In genomic region chr7:134771314-134771713, GRCm38 (mm10) we compare ENCODE assay signal across 25 mouse cellular contexts.
A peak's percentile ranks its signal among the peaks of the same experiment; 100 is the strongest.
DNase-seq lines count a peak whose midpoint lies in the region; ATAC-seq and TF ChIP-seq lines count a peak whose summit lies in the region.
"Had no signal": no experiment of that assay in that cellular context is flagged by ENCODE, and none has a peak within 500 bp of the region (broad histone marks: within the 10 kb centered on the region; RNA-seq: fewer than 3 reads in every experiment).

No protein-coding gene starts in this region.

- no peak for TF ChIP-seq POLR2A in ES-Bruce4 (IDR thresholded peaks at IDR 0.05; ENCODE audit: insufficient read depth, low read length)

- WGBS in liver, postnatal 0 days (ENCODE audit: insufficient replicate concordance), result 89% methylated on average over 9 of the region's 9 CpGs

- H3K9me3 ChIP-seq in ES-Bruce4 (replicated peaks; ENCODE audit: control insufficient read depth, insufficient read depth, low read length, poor library complexity, severe bottlenecking) (no peaks in the 10 kb centered on the region), ES-E14 (ENCODE audit: control insufficient read depth, insufficient read depth, low read depth, low read length) (no peaks in the 10 kb centered on the region)
- H3K9me3 ChIP-seq in liver, postnatal 0 days (ENCODE audit: low read length), result no peaks in the 10 kb centered on the region
- H3K9me3 ChIP-seq: embryonic facial prominence, embryonic 13.5 days; embryonic facial prominence, embryonic 15.5 days; forebrain, embryonic 10.5 days; forebrain, embryonic 12.5 days had no signal

- TF ChIP-seq EP300 in ES-Bruce4 (IDR thresholded peaks at IDR 0.05; ENCODE audit: insufficient read depth, low read depth, low read length), result peak; percentile 89
- no peak for TF ChIP-seq EP300 in liver, postnatal 0 days (IDR thresholded peaks at IDR 0.05; ENCODE audit: low read depth)

- in situ Hi-C loops in ES-E14 (cut with MboI; ENCODE audit: low sequenced_read_pairs in 2 of 2, unreplicated experiment in 2 of 2), result no loop called here

- no peak for ATAC-seq in liver, postnatal 0 days
- ATAC-seq: forebrain, embryonic 14.5 days; forebrain, embryonic 16.5 days; Patski had no signal

- H3K27me3 ChIP-seq in ES-Bruce4 (ENCODE audit: control insufficient read depth, insufficient read depth, low read length, poor library complexity, severe bottlenecking), result no peaks in the 10 kb centered on the region
- H3K27me3 ChIP-seq in liver, postnatal 0 days (ENCODE audit: insufficient read depth, low read length), result no peaks in the 10 kb centered on the region
- H3K27me3 ChIP-seq: embryonic facial prominence, embryonic 13.5 days; embryonic facial prominence, embryonic 15.5 days; forebrain, embryonic 12.5 days; Patski had no signal

- DNase-seq in ES-E14 (ENCODE audit: low read depth, low spot score) (peak; percentile 60), WW6 (ENCODE audit: low read depth, low spot score) (peak; percentile 39), MN1 (ENCODE audit: low spot score) (no peak)
- no peak for DNase-seq in gastrocnemius, adult 8-10 months (ENCODE audit: low spot score in 2 of 2)
- no peak for DNase-seq in liver, postnatal 0 days
- no peak for DNase-seq in retina, postnatal 1 day
- DNase-seq: adrenal gland, adult 2 months; adrenal gland, postnatal 10 days; adrenal gland, postnatal 25 days; cerebellum, adult 11 months; cerebellum, adult 18-20 months; cerebellum, adult 8-10 months; cerebellum, adult 9-11 months; cerebellum, postnatal 14 days; cerebellum, postnatal 36 days; embryo, embryonic 11 days had no signal

- H3K4me2 ChIP-seq in liver, postnatal 0 days (ENCODE audit: low read depth, low read length), result no peak overlapping the region
- H3K4me2 ChIP-seq: embryonic facial prominence, embryonic 13.5 days; embryonic facial prominence, embryonic 15.5 days; forebrain, embryonic 12.5 days had no signal

- H3K4me3 ChIP-seq in ES-Bruce4 (ENCODE audit: low read depth, low read length) (no peak overlapping the region), ES-E14 (ENCODE audit: insufficient read depth in 1 of 2, low read depth in 1 of 2, low read length in 2 of 2, poor library complexity in 1 of 2, severe bottlenecking in 1 of 2) (no peak overlapping the region)
- H3K4me3 ChIP-seq in liver, postnatal 0 days (ENCODE audit: low read depth, low read length), result no peak overlapping the region
- H3K4me3 ChIP-seq: embryonic facial prominence, embryonic 13.5 days; embryonic facial prominence, embryonic 15.5 days; erythroblast, embryonic 14.5 days; forebrain, embryonic 10.5 days; forebrain, embryonic 12.5 days had no signal

- no peak overlapping the region for H3K9ac ChIP-seq in ES-Bruce4 (ENCODE audit: low read depth, poor library complexity, severe bottlenecking)
- H3K9ac ChIP-seq in ES-E14 (ENCODE audit: insufficient read depth, low read depth, low read length, poor library complexity, severe bottlenecking), result no peak overlapping the region
- H3K9ac ChIP-seq in liver, postnatal 0 days (replicated peaks), result no peak overlapping the region
- H3K9ac ChIP-seq: embryonic facial prominence, embryonic 13.5 days; embryonic facial prominence, embryonic 15.5 days; forebrain, embryonic 12.5 days had no signal

- TF ChIP-seq CTCF in ES-Bruce4 (IDR thresholded peaks at IDR 0.05; ENCODE audit: low read depth, low read length), result no peak
- no peak for TF ChIP-seq CTCF in liver, postnatal 0 days (IDR thresholded peaks at IDR 0.05; ENCODE audit: low read depth)

- H3K27ac ChIP-seq in ES-Bruce4 (ENCODE audit: insufficient read depth, low read length), result peak overlapping the region; percentile 73; the same call in 1 of the 2 replicates
- no peak overlapping the region; the same call in 1 of the 2 replicates for H3K27ac ChIP-seq in ES-E14 (ENCODE audit: insufficient read depth, low read depth, low read length, poor library complexity, severe bottlenecking)
- no peak overlapping the region for H3K27ac ChIP-seq in liver, postnatal 0 days (ENCODE audit: low read depth)
- H3K27ac ChIP-seq: embryonic facial prominence, embryonic 13.5 days; embryonic facial prominence, embryonic 15.5 days; forebrain, embryonic 10.5 days; forebrain, embryonic 12.5 days had no signal

- peaks cover 9% of the 10 kb centered on the region for H3K4me1 ChIP-seq in ES-Bruce4 (ENCODE audit: control insufficient read depth, insufficient read depth, low read length)
- H3K4me1 ChIP-seq in ES-E14 (ENCODE audit: control insufficient read depth in 2 of 2, insufficient read depth in 2 of 2, low read length in 2 of 2, poor library complexity in 1 of 2), result peaks cover 7 to 15% of the 10 kb centered on the region in 2 experiments; a peak in 3 of 4 replicates
- no peaks in the 10 kb centered on the region for H3K4me1 ChIP-seq in liver, postnatal 0 days (ENCODE audit: insufficient read depth)
- H3K4me1 ChIP-seq: embryonic facial prominence, embryonic 15.5 days had no signal

- H3K36me3 ChIP-seq in ES-Bruce4 (ENCODE audit: control insufficient read depth, insufficient read depth, low read length, poor library complexity, severe bottlenecking) (peaks cover 2% of the 10 kb centered on the region), ES-E14 (ENCODE audit: control insufficient read depth, insufficient read depth, low read length, poor library complexity, severe bottlenecking) (peaks cover 19% of the 10 kb centered on the region)
- H3K36me3 ChIP-seq in liver, postnatal 0 days (replicated peaks; ENCODE audit: insufficient read depth, low read length), result peaks cover 27% of the 10 kb centered on the region

TF ChIP-seq in ES-E14, 5 proteins besides CTCF, POLR2A, EP300 and RAD21:
- TF ChIP-seq MAFK (IDR thresholded peaks at IDR 0.05; ENCODE audit: insufficient read depth, low read depth, low read length) (no peak), ZNF384 (IDR thresholded peaks at IDR 0.05; ENCODE audit: low read depth, low read length) (no peak), HCFC1 (IDR thresholded peaks at IDR 0.05; ENCODE audit: borderline replicate concordance, insufficient read depth, low read length) (no peak), ZC3H11A (IDR thresholded peaks at IDR 0.05; ENCODE audit: borderline replicate concordance, low read depth, low read length) (no peak), CHD2 (IDR thresholded peaks at IDR 0.05; ENCODE audit: low read depth, low read length) (no peak)

Comparison
In these comparisons a context has a peak if more than half of its experiments do, and no peak if none do; other contexts are left out.
1. DNase-seq: peak in ES-E14 (single experiment) and WW6 (single experiment); none in gastrocnemius, adult 8-10 months (0 of 2), liver, postnatal 0 days (single experiment), MN1 (single experiment) and retina, postnatal 1 day (single experiment).